Mouse (Mus musculus) heart, postnatal 14 days (tissue): ENCODE data around the gene Itih2. TPM values are rescaled to one million over a fixed set of nuclear protein-coding genes. Genes with fewer than 3 reads are reported as not detected.

ENCODE experiments used
- DNase-seq, 2 experiments: peaks; one replicate each; pipeline ENCODE4 v3.0.0; 2021 to 2022
- intact Hi-C: fragments of 180-260 bp; cut with DNase I; formaldehyde crosslinking; loops from one replicate; pipeline ENCODE4 v1.15.1; 2025
- total RNA-seq, 2 experiments: library from RNA; stranded (reverse); gene quantifications; 2 replicates each; pipeline ENCODE4 v1.2.3; 2021

Gene Itih2
- total RNA-seq, 2 experiments from 2014 or later, result 0.37 to 0.67 TPM

GRCm38 (mm10) chr2:10048461-10048860, 82.7 kb downstream of the Itih2 start, which contains the start of gene Taf3:
Gene Taf3 (minus strand): TSS chr2:10048596.
- intact Hi-C loops, result no loop called here
- peak; percentile 95 to 97 for DNase-seq

GRCm38 (mm10) chr2:10047758-10048436, 83.3 kb downstream of the Itih2 start:
- intact Hi-C loops, result no loop called here
- DNase-seq, result peak in 1 of 2 experiments; percentile 23

Other genes with a start within 250 kb of the Itih2 start
- gene 9230102O04Rik, start 241.9 kb downstream of the Itih2 start, total RNA-seq, result not detected
- gene Gata3, start 241.4 kb downstream of the Itih2 start, total RNA-seq, result 1 to 10 TPM in 1 of 2 experiments, under 1 TPM in 1; 0.84 to 3.1 TPM
- gene Taf3, start 82.8 kb downstream of the Itih2 start, total RNA-seq, result 1 to 10 TPM; 7.3 to 9.5 TPM
- 1,000 to 10,000 TPM; 1,309 to 1,324 TPM for gene Atp5c1, start 50.9 kb downstream of the Itih2 start, total RNA-seq
- 1 to 10 TPM; 8.9 to 9.4 TPM for gene Kin, start 50.8 kb downstream of the Itih2 start, total RNA-seq
- gene Itih5, start 22.2 kb upstream of the Itih2 start, total RNA-seq, result 10 to 100 TPM; 18.7 to 20.0 TPM
- gene Sfmbt2, start 239.1 kb upstream of the Itih2 start, total RNA-seq, result under 1 TPM; 0.56 to 0.69 TPM